Mouse (Mus musculus): ENCODE data around the gene C1qa. TPM values are rescaled to one million over a fixed set of nuclear protein-coding genes. Genes with fewer than 3 reads are reported as not detected.

Gene C1qa
- polyA plus RNA-seq, 1 experiment from 2014 or later: 33.2 TPM

GRCm38 (mm10) chr4:136924529-136924928, 25.9 kb upstream of the C1qa start:
- no peak for ATAC-seq (ENCODE audit: borderline replicate concordance, extremely low read depth, low FRiP score, low TSS enrichment)

GRCm38 (mm10) chr4:136919526-136919925, 20.9 kb upstream of the C1qa start:
- peaks cover 33% of the 10 kb centered on the region for H3K27me3 ChIP-seq
- WGBS: 68% methylated on average over 3 of the region's 3 CpGs
- no peak overlapping the region for H3K4me2 ChIP-seq
- no peak for ATAC-seq (ENCODE audit: borderline replicate concordance, extremely low read depth, low FRiP score, low TSS enrichment)
- no peak overlapping the region for H3K4me3 ChIP-seq
- H3K36me3 ChIP-seq: no peaks in the 10 kb centered on the region
- H3K4me1 ChIP-seq: no peaks in the 10 kb centered on the region
- H3K9ac ChIP-seq: no peak overlapping the region
- H3K27ac ChIP-seq: no peak overlapping the region
- H3K9me3 ChIP-seq: no peaks in the 10 kb centered on the region

More at GRCm38 (mm10) chr4:136924529-136924928, 25.9 kb upstream of the C1qa start:
- Histone ChIP-seq H3K27me3 (peaks cover 56% of the 10 kb centered on the region), H3K9ac (no peak overlapping the region), H3K4me1 (no peaks in the 10 kb centered on the region), H3K36me3 (no peaks in the 10 kb centered on the region), H3K4me3 (no peak overlapping the region), H3K27ac (no peak overlapping the region), H3K9me3 (no peaks in the 10 kb centered on the region), H3K4me2 (no peak overlapping the region)
- WGBS: 7% methylated on average over 6 of the region's 6 CpGs

- Histone ChIP-seq H3K4me2 (no peak overlapping the region), H3K9ac (no peak overlapping the region), H3K27ac (no peak overlapping the region), H3K27me3 (peaks cover 40% of the 10 kb centered on the region), H3K4me1 (no peaks in the 10 kb centered on the region), H3K36me3 (no peaks in the 10 kb centered on the region), H3K4me3 (no peak overlapping the region), H3K9me3 (no peaks in the 10 kb centered on the region)
- 83% methylated on average over 8 of the region's 8 CpGs for WGBS
- no peak for ATAC-seq (ENCODE audit: borderline replicate concordance, extremely low read depth, low FRiP score, low TSS enrichment)
Observed at GRCm38 (mm10) chr4:136918834-136919233, 20.2 kb upstream of the C1qa start.

DNA sequence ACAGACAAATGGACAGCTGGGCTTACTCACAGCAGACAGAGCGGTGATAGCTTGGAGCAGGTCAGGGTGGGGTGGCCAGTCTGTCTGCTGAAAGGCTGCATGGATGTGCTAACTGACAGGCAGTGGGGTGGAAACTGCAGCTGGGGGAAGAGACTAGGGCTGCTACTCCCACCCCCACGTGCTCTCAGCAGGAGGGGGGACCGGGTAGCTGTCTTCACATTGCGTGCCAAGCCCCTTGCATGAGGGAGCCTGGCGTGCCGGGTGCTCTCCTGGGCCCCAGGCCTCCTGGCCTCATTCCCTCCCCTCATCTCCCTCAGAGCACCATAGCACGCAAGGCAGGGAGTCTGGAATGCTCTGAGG, 18.5 kb upstream of the C1qa start:
- H3K4me1 ChIP-seq: no peaks in the 10 kb centered on the region
- WGBS: 17% methylated on average over 7 of the region's 7 CpGs
- peaks cover 56% of the 10 kb centered on the region for H3K27me3 ChIP-seq
- no peak overlapping the region for H3K4me3 ChIP-seq
- ATAC-seq (ENCODE audit: borderline replicate concordance, extremely low read depth, low FRiP score, low TSS enrichment): no peak
- H3K36me3 ChIP-seq: no peaks in the 10 kb centered on the region
- no peak overlapping the region for H3K27ac ChIP-seq
- no peak overlapping the region for H3K4me2 ChIP-seq
- no peak overlapping the region for H3K9ac ChIP-seq
- H3K9me3 ChIP-seq: no peaks in the 10 kb centered on the region

GRCm38 (mm10) chr4:136916359-136917164, 18.0 kb upstream of the C1qa start:
- WGBS: 48% methylated on average over 20 of the region's 20 CpGs
- no peak for ATAC-seq (ENCODE audit: borderline replicate concordance, extremely low read depth, low FRiP score, low TSS enrichment)
- H3K4me1 ChIP-seq: no peaks in the 10 kb centered on the region
- no peak overlapping the region for H3K27ac ChIP-seq
- H3K27me3 ChIP-seq: peaks cover 58% of the 10 kb centered on the region
- no peaks in the 10 kb centered on the region for H3K9me3 ChIP-seq
- H3K9ac ChIP-seq: no peak overlapping the region
- H3K36me3 ChIP-seq: no peaks in the 10 kb centered on the region
- no peak overlapping the region for H3K4me3 ChIP-seq
- no peak overlapping the region for H3K4me2 ChIP-seq

GRCm38 (mm10) chr4:136912841-136913240, 14.2 kb upstream of the C1qa start:
- no peaks in the 10 kb centered on the region for H3K9me3 ChIP-seq
- no peak overlapping the region for H3K4me2 ChIP-seq
- H3K27ac ChIP-seq: no peak overlapping the region
- H3K36me3 ChIP-seq: no peaks in the 10 kb centered on the region
- ATAC-seq (ENCODE audit: borderline replicate concordance, extremely low read depth, low FRiP score, low TSS enrichment): no peak
- WGBS: 14% methylated on average over 9 of the region's 9 CpGs
- H3K27me3 ChIP-seq: peaks cover 75% of the 10 kb centered on the region
- H3K9ac ChIP-seq: no peak overlapping the region
- H3K4me1 ChIP-seq: no peaks in the 10 kb centered on the region
- H3K4me3 ChIP-seq: no peak overlapping the region

DNA sequence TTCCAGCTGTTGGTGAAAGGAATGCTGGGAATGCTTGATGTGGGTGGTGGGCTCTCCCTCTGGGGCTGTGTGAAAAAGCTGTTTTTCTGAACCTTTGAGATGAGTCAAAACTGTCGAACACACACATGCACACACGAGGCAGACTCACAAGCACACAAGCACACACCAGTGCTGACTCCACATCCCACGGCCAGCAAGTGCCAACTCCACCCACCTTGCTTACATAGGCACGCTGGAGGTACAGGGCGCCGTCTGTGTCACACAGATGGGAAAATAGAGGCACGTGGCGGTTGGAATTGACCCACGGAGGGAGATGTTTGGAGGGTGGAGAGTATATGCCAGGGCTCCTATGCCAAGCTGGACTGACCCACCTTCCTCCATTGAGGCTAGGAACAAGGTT, 13.2 kb upstream of the C1qa start:
- Histone ChIP-seq H3K27me3 (peaks cover 78% of the 10 kb centered on the region), H3K4me3 (no peak overlapping the region), H3K4me1 (no peaks in the 10 kb centered on the region), H3K27ac (no peak overlapping the region), H3K36me3 (no peaks in the 10 kb centered on the region), H3K9me3 (no peaks in the 10 kb centered on the region), H3K4me2 (no peak overlapping the region), H3K9ac (no peak overlapping the region)
- ATAC-seq (ENCODE audit: borderline replicate concordance, extremely low read depth, low FRiP score, low TSS enrichment): no peak
- 29% methylated on average over 9 of the region's 9 CpGs for WGBS

GRCm38 (mm10) chr4:136911211-136911646, 12.6 kb upstream of the C1qa start:
- Histone ChIP-seq H3K4me1 (no peaks in the 10 kb centered on the region), H3K36me3 (no peaks in the 10 kb centered on the region), H3K9ac (no peak overlapping the region), H3K27me3 (peaks cover 80% of the 10 kb centered on the region), H3K4me2 (no peak overlapping the region), H3K9me3 (no peaks in the 10 kb centered on the region), H3K4me3 (no peak overlapping the region), H3K27ac (no peak overlapping the region)
- ATAC-seq (ENCODE audit: borderline replicate concordance, extremely low read depth, low FRiP score, low TSS enrichment): no peak
- WGBS: 7% methylated on average over 17 of the region's 17 CpGs

DNA sequence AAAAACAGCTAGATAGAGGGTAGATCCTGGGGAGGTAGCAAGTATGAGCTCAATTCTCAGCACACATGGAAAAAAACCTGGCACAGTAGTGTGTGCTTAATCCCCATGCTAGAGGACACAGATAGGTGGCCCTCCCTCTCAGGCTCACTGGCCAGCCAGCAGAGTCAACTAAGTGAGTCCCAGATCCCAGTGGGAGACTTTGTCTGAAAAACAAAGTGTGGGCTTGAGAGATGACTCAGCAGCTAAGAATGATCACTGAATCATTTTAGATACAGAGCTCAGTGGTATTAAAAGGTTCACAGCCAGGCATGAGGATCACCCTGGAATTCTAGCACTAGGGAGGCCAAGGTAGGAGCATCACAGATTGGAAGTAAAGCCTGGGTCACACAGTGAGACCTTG, 9.2 kb upstream of the C1qa start:
- Histone ChIP-seq H3K36me3 (no peaks in the 10 kb centered on the region), H3K27ac (no peak overlapping the region), H3K4me1 (no peaks in the 10 kb centered on the region), H3K27me3 (peaks cover 83% of the 10 kb centered on the region), H3K4me2 (no peak overlapping the region), H3K4me3 (no peak overlapping the region), H3K9me3 (no peaks in the 10 kb centered on the region), H3K9ac (no peak overlapping the region)
- ATAC-seq (ENCODE audit: borderline replicate concordance, extremely low read depth, low FRiP score, low TSS enrichment): no peak

DNA sequence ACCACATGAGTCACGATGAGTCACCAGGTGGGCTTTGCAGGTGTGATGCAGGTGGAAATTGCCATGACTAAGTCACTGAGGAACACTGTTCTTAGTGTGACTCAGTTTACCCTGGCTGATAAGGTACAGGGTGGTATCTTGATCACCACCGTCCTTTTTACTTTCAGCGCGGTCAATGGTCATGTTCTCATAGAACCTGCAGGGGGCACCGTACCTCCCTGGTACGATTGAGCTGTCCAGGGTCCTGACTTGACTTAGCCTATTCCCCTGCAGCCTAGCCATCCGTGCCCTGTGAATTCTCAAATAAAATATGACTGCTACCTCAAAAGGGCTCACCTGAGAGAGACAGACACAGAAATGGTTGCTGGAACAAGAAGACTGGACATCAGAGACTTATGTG, 8.4 kb upstream of the C1qa start:
- H3K36me3 ChIP-seq: no peaks in the 10 kb centered on the region
- H3K9ac ChIP-seq: no peak overlapping the region
- no peak overlapping the region for H3K4me3 ChIP-seq
- no peaks in the 10 kb centered on the region for H3K4me1 ChIP-seq
- WGBS: 13% methylated on average over 7 of the region's 7 CpGs
- peaks cover 75% of the 10 kb centered on the region for H3K27me3 ChIP-seq
- H3K4me2 ChIP-seq: no peak overlapping the region
- no peak; the same call in 1 of the 2 replicates for ATAC-seq (ENCODE audit: borderline replicate concordance, extremely low read depth, low FRiP score, low TSS enrichment)
- no peak overlapping the region for H3K27ac ChIP-seq
- no peaks in the 10 kb centered on the region for H3K9me3 ChIP-seq

DNA sequence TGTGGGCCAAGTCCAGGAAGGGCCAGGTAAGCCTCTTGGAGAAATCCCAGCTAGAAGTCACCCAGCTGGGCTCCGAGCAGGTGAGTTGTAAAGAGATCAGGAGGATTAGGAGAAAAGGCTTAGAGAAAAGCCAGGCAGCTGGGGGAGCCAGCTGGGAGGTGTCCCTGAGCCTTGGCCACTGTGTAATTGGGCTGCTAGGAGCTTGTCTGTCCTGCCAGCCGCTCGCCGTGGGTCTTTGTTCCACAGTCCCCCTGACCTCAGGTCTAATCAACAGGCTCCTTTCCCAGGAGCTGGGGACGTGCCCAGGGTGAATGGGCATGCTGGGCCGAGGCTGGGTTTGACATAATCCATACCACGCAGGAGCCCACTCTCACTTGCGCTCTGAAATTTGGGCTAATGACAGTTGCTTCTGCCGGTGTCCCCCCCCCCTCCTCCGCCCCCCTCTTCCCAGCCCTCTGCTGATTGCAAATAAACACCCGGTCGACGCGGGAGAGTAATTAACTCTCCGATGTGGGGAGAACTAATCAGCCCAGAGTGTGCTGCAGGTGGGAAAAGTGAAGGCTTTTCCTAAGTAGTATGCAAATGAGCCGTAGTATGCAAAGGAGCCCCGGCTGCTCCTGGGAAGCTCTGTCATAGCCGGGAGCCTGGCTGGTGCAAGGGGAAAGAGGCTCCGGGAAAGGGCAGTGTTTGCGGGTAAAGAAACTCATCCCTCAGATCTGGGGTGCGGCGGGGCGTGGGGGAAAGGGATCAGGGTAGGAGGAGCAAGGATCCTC, 6.3 kb upstream of the C1qa start:
- 1% methylated on average over 22 of the region's 23 CpGs for WGBS
- Histone ChIP-seq H3K9me3 (no peaks in the 10 kb centered on the region), H3K36me3 (no peaks in the 10 kb centered on the region), H3K4me2 (no peak overlapping the region), H3K27me3 (peaks cover 54% of the 10 kb centered on the region), H3K27ac (no peak overlapping the region), H3K4me3 (no peak overlapping the region), H3K4me1 (no peaks in the 10 kb centered on the region), H3K9ac (no peak overlapping the region)
- no peak for ATAC-seq (ENCODE audit: borderline replicate concordance, extremely low read depth, low FRiP score, low TSS enrichment)

- Histone ChIP-seq H3K4me1 (no peaks in the 10 kb centered on the region), H3K36me3 (no peaks in the 10 kb centered on the region), H3K27ac (no peak overlapping the region), H3K4me3 (no peak overlapping the region), H3K27me3 (peaks cover 45% of the 10 kb centered on the region), H3K9ac (no peak overlapping the region), H3K9me3 (no peaks in the 10 kb centered on the region), H3K4me2 (no peak overlapping the region)
- no peak for ATAC-seq (ENCODE audit: borderline replicate concordance, extremely low read depth, low FRiP score, low TSS enrichment)
- WGBS: 64% methylated on average over 7 of the region's 7 CpGs
Observed at GRCm38 (mm10) chr4:136899154-136899553, 551 bp upstream of the C1qa start.

All from lung, embryonic 15.5 days (tissue).